Mouse (Mus musculus) heart, embryonic 14.5 days (tissue): ENCODE results near the gene Agbl2. TPM values are rescaled to one million over a fixed set of nuclear protein-coding genes. Genes with fewer than 3 reads are reported as not detected.

Experiments
- ATAC-seq: fragments of 200-750 bp; cut with Nextera tagmentation; 2 replicates; pipeline ENCODE4 v1.8.0; 2017; ENCODE audit warnings: low read depth, moderate TSS enrichment; ENCODE audit not compliant: insufficient number of reproducible peaks, insufficient read depth, low FRiP score
- H3K27ac ChIP-seq, 2 experiments: fragments of 200-500 bp in 1 of 2; fragments of 300-500 bp in 1 of 2; sonication (generic) in 1 of 2; replicated peaks in 1 of 2; 2 replicates each; pipeline ENCODE4 v1.5.1; 2012 to 2014; ENCODE audit warnings: low read depth in 2 of 2, low read length in 2 of 2, control low read depth in 1 of 2, mild to moderate bottlenecking in 1 of 2, mixed read lengths in 1 of 2; ENCODE audit not compliant: control insufficient read depth in 1 of 2, insufficient read depth in 1 of 2
- H3K27me3 ChIP-seq: fragments of 300-500 bp; sonication (generic); 2 replicates; pipeline ENCODE4 v1.6.1; 2014; ENCODE audit warnings: mild to moderate bottlenecking, low read length, control low read depth; ENCODE audit not compliant: control insufficient read depth, insufficient read depth
- H3K36me3 ChIP-seq: fragments of 300-500 bp; sonication (generic); 2 replicates; pipeline ENCODE4 v1.6.1; 2014; ENCODE audit warnings: mild to moderate bottlenecking, control low read depth, low read length, mixed read lengths; ENCODE audit not compliant: control insufficient read depth, insufficient read depth
- H3K4me1 ChIP-seq, 2 experiments: fragments of 200-500 bp in 1 of 2; fragments of 300-500 bp in 1 of 2; sonication (generic) in 1 of 2; 2 replicates each; pipeline ENCODE4 v1.6.1; 2012 to 2014; ENCODE audit warnings: low read length in 2 of 2, control low read depth in 1 of 2, mixed read lengths in 1 of 2; ENCODE audit not compliant: control insufficient read depth in 2 of 2, insufficient read depth in 2 of 2
- H3K4me2 ChIP-seq: fragments of 300-500 bp; sonication (generic); 2 replicates; pipeline ENCODE4 v1.6.1; 2014; ENCODE audit warnings: mild to moderate bottlenecking, low read length
- H3K4me3 ChIP-seq, 2 experiments: fragments of 200-500 bp in 1 of 2; fragments of 300-500 bp in 1 of 2; sonication (generic) in 1 of 2; 2 replicates each; pipeline ENCODE4 v1.5.1; 2012 to 2014; ENCODE audit warnings: low read length in 2 of 2, mild to moderate bottlenecking in 2 of 2, control low read depth in 1 of 2, low read depth in 1 of 2, moderate library complexity in 1 of 2; ENCODE audit not compliant: control insufficient read depth in 1 of 2, insufficient read depth in 1 of 2
- H3K9ac ChIP-seq: fragments of 300-500 bp; sonication (generic); 2 replicates; pipeline ENCODE4 v1.6.1; 2014; ENCODE audit warnings: mild to moderate bottlenecking, low read length
- H3K9me3 ChIP-seq: fragments of 300-500 bp; sonication (generic); 2 replicates; pipeline ENCODE4 v1.6.1; 2016; ENCODE audit warnings: low read length, control low read depth; ENCODE audit not compliant: control insufficient read depth
- WGBS: fragments of 180-500 bp; shearing (Covaris S2); extraction: QIAGEN DNeasy Blood & Tissue Kit; methylation state at CpG from one replicate; pipeline ENCODE4 v1.1.7; 2014; 5-methylcytosine and 5-hydroxymethylcytosine counted together
- polyA plus RNA-seq: library from polyadenylated mRNA; unstranded; fragments of >200 nt; fragmentation: Nextera tagmentation; extraction: Ambion mirVana; gene quantifications from 2 replicates; pipeline ENCODE4 v1.2.1, GENCODE M21; 2014

The Agbl2 gene
- polyA plus RNA-seq, 1 experiment from 2014 or later, result 2.4 TPM

DNA sequence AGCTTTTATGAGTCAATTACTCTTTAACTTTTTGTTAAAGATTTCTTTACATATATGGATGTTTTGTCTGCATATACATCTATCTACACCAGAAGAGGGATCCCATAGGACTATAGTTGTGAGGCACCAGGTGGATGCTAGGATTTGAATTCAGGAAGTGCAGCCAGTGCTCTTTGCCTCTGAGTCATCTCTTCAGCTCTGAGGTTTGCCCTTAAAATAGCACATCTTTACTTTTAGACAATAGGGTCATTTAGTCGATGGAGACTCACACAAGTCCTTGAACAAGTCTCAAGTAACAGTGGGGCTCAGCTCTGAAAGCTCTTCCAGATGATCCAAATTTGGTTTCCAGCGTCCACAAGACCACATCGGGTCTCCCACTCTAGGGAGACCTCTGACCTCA lies 1.2 kb upstream of the Agbl2 start:
- peaks cover 47% of the 10 kb centered on the region for H3K36me3 ChIP-seq
- 34% methylated on average over 3 of the region's 3 CpGs for WGBS
- H3K4me3 ChIP-seq, result no peak overlapping the region
- no peaks in the 10 kb centered on the region for H3K27me3 ChIP-seq
- H3K4me1 ChIP-seq, result peaks cover 2 to 18% of the 10 kb centered on the region in 2 experiments; a peak in 2 of 4 replicates
- H3K27ac ChIP-seq, result no peak overlapping the region
- H3K9me3 ChIP-seq, result no peaks in the 10 kb centered on the region
- no peak overlapping the region for H3K4me2 ChIP-seq
- H3K9ac ChIP-seq, result no peak overlapping the region
- no peak for ATAC-seq

DNA sequence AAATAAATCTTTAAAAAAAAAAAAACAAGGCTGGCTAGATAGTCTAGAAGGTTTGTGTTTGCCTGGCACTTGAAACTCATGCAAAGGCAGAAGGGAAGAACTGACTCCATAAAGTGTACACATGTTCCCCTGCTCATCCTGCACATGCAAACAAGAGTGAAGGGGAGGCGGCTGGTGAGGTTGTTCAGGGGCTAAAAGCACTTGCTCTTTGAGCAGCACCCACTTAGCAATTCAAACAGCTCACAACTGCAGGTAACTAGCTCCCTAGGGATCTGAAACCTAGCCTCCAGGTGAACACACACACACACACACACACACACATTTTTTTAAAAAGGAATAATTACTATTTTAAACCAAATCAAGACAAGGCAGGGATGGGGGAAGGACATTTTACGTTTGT lies 589 bp upstream of the Agbl2 start:
- no peak for ATAC-seq
- 52% methylated on average over 2 of the region's 2 CpGs for WGBS
- no peak overlapping the region for H3K27ac ChIP-seq
- H3K36me3 ChIP-seq, result peaks cover 41% of the 10 kb centered on the region
- peak overlapping the region; percentile 71; the same call in 1 of the 2 replicates for H3K9ac ChIP-seq
- H3K4me1 ChIP-seq, result peaks cover 2 to 18% of the 10 kb centered on the region in 2 experiments; a peak in 2 of 4 replicates
- no peaks in the 10 kb centered on the region for H3K27me3 ChIP-seq
- H3K4me2 ChIP-seq, result peak overlapping the region; percentile 96
- H3K9me3 ChIP-seq, result no peaks in the 10 kb centered on the region
- no peak overlapping the region; a peak in 1 of 4 replicates for H3K4me3 ChIP-seq

DNA sequence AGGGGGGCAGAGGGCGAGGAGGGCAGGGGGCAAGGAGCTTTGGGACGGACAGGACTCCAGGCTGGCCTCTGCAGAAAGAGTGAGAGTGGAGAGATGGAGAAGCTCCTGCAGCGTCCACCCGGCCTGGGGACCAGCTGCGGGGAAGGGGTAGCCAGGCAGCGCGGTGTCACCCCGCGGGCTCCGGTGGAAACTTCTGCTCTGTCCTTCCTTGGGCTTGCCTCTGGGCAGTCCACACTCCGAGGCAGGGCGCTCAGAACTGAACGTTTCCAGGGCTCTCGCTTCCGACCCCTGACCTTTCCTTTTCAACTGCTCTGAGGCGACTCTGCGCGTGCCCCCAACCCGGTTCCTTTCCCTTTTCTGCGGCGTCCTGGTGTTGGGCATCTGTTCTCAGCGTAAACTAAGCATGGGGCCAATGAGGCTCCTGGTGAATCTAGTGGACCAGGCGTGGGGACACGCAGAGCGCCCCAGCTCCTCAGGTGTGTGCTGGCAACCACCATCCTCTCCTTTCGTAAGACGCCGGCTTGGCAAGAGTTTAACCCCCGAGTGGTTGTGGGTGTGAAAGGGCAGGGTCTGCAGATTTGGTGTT lies 467 bp downstream of the Agbl2 start:
- no peak overlapping the region for H3K27ac ChIP-seq
- no peaks in the 10 kb centered on the region for H3K27me3 ChIP-seq
- H3K4me2 ChIP-seq, result peak overlapping the region; percentile 96
- 2% methylated on average over 28 of the region's 29 CpGs for WGBS
- ATAC-seq, result peak; percentile 44
- no peaks in the 10 kb centered on the region for H3K9me3 ChIP-seq
- H3K9ac ChIP-seq, result peak overlapping the region; percentile 71
- H3K4me3 ChIP-seq, result peak overlapping the region; percentile 51 to 58
- H3K4me1 ChIP-seq, result peaks cover 2 to 18% of the 10 kb centered on the region in 2 experiments; a peak in 2 of 4 replicates
- peaks cover 30% of the 10 kb centered on the region for H3K36me3 ChIP-seq

DNA sequence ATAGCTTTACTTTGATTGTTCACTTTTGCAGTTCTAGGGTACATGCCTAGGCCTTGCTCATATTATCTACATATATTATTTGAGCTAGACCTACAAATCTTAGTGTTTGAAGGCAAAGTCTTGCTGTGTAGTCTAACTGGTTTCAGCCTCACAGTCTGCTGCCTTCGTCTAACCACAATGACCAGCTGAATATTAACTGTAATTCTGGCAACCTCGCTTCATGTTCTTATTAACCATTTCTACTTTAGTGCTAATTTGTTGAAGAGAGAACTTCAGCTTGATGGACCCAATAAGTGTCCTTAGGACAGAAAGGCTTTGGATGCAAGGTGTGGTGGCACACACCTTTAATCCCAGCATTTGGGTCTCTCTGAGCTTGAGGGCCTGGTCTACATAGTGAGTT lies 5.6 kb downstream of the Agbl2 start:
- H3K4me1 ChIP-seq, result peaks cover 0 to 9% of the 10 kb centered on the region in 2 experiments; a peak in 1 of 4 replicates
- WGBS, result 81% methylated on average over 2 of the region's 2 CpGs
- H3K27me3 ChIP-seq, result no peaks in the 10 kb centered on the region
- no peaks in the 10 kb centered on the region for H3K36me3 ChIP-seq
- no peak overlapping the region for H3K4me3 ChIP-seq
- H3K9me3 ChIP-seq, result no peaks in the 10 kb centered on the region
- no peak overlapping the region for H3K9ac ChIP-seq
- no peak overlapping the region for H3K27ac ChIP-seq
- no peak overlapping the region for H3K4me2 ChIP-seq
- ATAC-seq, result no peak

DNA sequence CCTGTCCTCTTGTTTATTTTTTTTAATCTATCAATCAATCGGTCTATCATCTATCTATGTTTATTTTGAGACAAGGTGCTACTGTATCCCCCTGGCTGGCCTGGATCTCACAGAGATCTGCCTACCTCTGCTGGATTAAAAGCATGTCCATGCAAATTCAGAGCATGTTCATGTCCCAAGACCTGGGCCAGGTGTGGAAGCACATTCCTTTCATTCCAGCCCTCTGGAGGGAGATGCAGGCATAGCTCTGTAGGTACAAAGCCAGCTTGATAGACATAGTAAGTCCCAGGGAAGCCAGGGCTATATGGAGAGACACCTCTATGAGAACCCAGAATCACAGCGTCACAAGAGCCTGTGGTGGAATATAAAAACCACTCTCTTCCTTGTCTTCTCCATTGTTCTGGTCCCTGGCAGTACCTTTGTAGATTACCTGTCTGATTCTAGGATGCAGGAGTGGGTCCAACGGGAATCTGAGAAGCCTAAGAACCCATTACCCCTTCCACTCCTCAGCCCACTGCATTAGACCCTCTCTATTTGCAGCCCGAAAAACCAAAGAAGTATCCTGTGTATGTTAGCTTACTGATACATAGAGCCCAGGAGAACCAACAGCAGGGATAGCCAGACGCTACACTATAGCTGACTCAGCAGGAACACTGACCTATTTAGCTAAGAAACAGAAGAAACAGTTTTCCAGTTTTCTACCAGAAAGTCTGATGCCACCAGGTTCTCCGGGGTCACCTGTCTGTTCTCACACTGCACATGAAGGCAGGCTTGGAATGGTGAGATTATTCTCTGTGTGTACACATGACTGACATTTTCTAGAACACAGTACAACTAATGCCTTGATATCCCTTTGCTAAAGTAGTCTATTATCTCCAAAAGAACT lies 26.0 kb downstream of the Agbl2 start:
- Histone ChIP-seq H3K4me3 (no peak overlapping the region), H3K9me3 (no peaks in the 10 kb centered on the region), H3K4me2 (no peak overlapping the region), H3K9ac (no peak overlapping the region), H3K4me1 (no peaks in the 10 kb centered on the region), H3K27me3 (no peaks in the 10 kb centered on the region), H3K36me3 (no peaks in the 10 kb centered on the region), H3K27ac (no peak overlapping the region)
- ATAC-seq, result no peak
- WGBS, result 75% methylated on average over 6 of the region's 6 CpGs

DNA sequence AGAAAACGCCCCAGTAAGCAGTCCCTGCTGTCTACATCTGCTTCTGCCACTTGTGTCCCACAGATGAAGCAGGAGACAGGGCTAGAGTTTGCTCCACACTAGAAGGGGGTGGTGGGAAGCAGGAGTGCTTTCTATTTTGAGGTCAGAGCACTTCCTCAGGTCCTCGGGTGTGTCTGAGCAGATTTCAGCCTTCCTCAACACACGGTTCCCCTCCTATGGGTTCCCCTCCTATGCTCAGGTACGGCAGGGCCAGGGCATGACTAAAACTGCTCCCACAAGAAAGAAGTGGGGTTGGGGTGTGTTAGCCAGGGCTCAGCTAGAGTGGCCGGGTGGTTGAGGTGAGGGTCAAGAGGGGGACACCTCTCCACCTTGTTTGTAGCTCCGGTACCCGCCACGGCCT lies 28.2 kb downstream of the Agbl2 start:
- Histone ChIP-seq H3K4me3 (no peak overlapping the region), H3K9ac (no peak overlapping the region), H3K4me1 (no peaks in the 10 kb centered on the region), H3K27ac (no peak overlapping the region), H3K36me3 (no peaks in the 10 kb centered on the region), H3K4me2 (no peak overlapping the region), H3K27me3 (no peaks in the 10 kb centered on the region), H3K9me3 (no peaks in the 10 kb centered on the region)
- 71% methylated on average over 8 of the region's 8 CpGs for WGBS
- ATAC-seq, result no peak

DNA sequence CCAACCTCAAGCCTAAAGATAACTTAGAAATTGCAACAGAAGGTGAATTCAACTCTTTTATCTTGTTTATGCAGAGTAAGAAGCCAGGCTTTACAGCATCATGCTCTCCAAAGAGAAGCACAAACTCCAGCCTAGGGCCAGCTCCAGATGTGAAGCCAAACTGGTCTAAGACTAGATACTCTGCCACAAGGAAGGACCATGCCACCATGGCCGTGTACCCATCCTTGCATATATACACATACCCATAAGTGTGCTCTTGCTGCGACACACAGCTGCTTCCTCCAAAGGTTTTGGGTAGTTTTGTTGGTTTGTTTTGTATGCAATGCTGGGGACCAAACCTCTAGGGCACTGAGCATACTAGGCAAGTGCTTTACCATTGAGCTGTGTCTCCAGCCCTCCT lies 32.7 kb downstream of the Agbl2 start:
- no peak for ATAC-seq
- Histone ChIP-seq H3K4me2 (no peak overlapping the region), H3K27me3 (no peaks in the 10 kb centered on the region), H3K36me3 (no peaks in the 10 kb centered on the region), H3K4me1 (no peaks in the 10 kb centered on the region), H3K4me3 (no peak overlapping the region), H3K27ac (no peak overlapping the region), H3K9ac (no peak overlapping the region), H3K9me3 (no peaks in the 10 kb centered on the region)
- WGBS, result 76% methylated on average over 2 of the region's 2 CpGs
